Mouse (Mus musculus) ZHBTc4 (cell line): ENCODE measurements around the gene Ctnnal1.
A peak's percentile ranks its signal among the peaks of the same experiment; 100 is the strongest.

Experiments
- DNase-seq: peaks from one replicate; pipeline ENCODE4 v3.0.0-alpha.2; 2011; ENCODE audit warnings: low read depth, low spot score

The Ctnnal1 gene

DNA sequence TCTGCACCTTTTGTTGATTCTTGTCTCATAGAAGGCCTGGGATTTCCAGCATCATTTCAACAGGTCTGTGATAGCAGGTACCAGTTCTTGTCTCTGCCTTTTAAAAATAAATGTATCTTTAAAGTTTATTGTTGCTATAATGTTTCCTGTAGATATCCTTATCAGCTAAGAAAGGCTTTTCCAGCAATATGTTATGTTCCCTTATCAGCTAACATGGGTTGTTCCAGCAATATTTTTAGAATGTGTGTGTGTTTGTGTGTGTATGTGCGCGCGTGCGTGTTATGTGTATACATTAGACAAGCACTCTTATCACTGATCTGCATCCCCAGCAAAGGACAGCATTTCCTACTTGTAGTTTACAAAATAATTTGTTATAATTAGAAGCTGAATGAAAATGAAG, 3.4 kb downstream of the Ctnnal1 start:
- DNase-seq, result no peak

DNA sequence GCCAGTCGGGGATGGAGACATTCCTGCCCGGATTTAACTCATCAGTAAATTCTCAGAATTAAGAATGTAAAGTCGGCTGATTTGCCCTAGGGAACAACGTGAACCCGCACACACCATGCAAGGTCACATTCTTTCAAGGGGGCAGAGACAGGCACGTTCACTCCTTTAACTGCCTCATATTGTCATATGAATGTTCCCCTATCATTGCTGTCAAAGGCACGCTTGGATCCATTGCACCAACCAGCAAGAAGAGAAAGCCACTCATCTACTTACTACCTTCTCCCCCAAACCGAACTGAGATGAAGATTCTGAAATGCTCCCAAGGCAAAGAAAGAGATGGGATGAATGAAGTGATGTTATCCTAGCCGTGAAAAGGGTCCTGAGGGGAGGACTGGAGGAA, 6.3 kb downstream of the Ctnnal1 start:
- DNase-seq, result peak; percentile 85

DNA sequence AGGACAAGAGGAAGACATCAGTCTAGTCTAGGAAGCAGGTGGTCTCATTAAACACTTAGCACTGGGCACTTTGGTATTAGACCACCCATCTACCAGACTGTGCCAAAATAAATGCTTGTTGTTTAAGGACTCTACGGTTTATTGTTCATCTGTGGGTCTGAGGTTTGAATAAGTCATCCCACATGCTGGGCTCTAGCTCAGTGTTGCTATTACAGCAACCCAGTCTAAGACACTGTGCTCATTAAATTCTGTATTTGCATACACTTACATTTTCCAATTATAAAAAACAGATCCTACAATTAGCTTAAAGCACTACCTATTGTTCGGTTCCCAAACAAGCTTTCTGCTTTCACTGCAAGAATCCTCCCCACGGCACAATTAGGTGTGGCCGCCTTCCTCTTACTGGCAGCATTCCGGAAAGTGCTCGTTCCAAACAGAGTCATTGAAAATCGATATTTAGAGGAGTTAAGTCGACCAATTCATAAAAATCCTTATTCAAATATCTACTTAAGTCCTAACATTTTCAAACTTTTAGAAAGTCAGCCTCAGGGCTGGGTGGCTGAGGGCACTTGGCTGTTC, 8.5 kb downstream of the Ctnnal1 start:
- DNase-seq, result no peak

DNA sequence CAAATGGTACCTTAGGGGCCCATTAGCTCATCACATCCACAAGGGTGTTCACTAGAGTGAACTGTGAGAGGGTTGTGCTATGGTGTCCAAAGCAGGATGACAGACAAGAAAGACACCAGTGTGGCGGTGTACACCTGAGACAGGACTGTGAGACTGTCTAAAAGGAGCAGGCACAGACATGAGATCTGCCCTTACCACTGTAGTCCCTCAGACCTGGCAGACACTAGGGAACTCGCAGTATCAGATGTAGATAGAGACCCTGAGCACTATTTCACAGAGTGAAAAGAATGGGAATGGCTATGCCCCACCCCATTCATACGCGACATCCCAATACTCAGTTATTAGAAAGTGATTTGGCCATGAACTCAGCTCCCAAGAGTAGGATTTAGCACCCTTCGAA, 9.1 kb downstream of the Ctnnal1 start:
- no peak for DNase-seq

DNA sequence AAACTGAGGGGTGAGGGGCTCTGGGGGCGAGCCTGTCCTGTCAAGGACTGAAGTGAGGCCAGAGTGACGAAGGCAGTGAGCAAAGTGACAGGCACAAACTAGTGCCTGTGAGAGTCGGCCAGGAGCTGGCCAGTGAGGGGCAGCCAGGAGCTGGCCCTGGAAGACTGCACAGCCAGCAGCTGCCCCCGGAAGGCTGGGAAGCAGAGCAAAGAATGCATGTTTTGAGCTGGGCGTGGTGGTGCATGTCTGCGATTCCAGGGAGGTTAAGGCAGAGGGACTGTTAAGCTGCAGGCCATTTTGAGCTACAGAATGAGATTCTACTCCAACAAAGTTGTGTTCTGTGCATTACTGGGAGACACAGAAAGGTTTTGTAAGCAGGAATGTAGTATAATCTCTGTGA, 14.3 kb downstream of the Ctnnal1 start:
- no peak for DNase-seq

DNA sequence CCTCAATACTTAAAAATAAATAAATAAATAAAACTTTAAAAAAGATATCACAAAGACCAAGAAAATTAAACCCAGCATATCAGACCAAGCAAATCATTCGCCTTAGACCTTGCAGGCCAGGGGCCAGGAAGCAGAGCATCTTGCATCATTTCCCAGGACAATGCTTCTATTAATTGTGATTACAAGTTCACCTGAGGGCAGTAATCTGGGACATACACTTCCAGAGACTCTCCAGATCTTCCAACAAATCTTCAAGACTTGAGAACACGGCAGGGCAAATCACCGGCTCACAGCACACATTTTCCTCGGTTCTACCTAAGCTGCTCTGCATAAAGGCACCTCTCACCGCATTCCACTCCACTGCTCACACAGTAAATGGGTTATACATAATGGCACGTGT, 16.9 kb downstream of the Ctnnal1 start:
- no peak for DNase-seq

DNA sequence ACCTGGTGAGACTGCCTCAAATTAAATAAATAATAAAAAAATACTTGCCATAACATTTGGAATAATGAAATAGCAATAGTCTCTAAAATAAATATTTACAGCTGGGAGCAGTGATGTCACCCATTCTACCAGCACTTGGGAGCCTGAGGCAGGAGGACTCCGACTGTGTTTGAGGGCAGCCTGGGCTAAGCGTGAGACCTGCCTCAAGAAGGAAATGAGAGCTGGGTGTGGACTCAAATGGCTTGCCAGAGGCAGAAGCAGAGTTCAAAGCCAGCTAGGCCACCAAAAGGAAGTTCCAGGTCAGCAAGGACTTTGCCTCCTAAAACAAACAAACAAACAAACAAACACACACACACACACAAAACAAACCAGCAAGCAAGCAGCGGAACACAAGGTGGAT, 17.6 kb downstream of the Ctnnal1 start:
- DNase-seq, result no peak

DNA sequence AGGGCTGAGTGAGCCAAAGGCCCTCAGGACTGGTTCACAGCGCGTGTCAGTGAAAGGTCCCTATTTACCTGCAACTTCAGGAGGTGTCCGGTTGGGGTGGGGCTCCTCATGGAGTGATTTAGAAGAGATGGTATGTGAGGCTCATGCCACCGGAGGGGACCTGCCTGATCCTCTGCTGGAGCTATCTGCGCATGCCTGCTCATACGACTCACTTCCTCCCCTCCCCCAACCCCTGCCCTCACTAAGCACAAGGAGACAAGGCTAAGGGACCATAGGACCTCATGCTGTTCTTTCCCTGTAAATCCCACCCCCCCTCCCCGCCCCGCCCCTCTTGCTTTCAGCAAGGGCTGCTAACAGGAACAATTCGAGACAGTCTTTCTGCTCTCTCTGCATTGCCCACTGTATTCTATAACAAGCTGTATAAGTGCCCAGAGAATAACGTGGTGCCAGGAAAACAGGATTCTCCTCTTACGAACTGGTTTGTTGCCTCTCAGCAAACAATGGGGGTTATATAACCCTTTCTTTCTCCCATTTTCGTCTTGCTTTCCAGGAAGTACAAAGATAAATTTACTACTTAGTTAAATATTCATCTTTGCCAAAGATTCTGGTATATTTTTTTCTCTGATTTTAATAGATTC, 19.0 kb downstream of the Ctnnal1 start:
- DNase-seq, result peak; percentile 96

DNA sequence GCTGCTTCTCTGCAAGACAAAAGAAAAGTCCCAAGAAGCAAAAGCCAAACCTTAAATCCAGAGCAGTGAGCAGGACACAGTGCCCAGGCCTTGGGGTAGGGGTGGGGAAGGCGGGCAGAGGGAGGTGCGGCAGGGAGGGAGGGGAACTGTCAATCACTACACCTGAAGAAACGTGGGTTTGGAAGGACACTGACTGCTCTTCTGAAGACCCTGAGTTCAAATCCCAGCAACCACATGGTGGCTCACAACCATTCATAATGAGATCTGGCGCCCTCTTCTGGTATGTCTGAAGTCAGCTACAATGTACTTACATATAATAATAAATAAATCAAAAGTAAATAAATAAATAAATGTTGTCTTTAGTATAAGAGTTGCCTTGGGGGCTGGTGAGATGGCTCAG, 20.1 kb downstream of the Ctnnal1 start:
- peak; percentile 46 for DNase-seq

DNA sequence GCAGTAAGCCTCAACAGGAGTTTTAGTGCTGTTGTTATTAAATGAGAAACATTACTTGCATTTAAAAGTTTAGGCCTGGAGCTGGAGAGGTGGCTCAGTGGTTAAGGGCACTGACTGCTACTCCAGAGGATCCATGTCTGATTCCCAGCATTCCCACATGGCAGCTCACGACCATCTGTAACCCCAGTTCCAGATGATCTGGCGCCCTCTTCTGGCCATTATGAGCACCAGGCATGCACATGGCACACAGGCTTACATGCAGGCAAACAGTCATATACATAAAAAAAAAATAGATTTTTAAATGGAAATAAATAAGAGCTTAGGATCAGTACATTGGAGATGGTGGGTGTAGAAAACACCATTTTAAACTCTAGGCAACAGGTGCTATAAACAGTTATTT, 21.0 kb downstream of the Ctnnal1 start:
- peak; percentile 72 for DNase-seq

DNA sequence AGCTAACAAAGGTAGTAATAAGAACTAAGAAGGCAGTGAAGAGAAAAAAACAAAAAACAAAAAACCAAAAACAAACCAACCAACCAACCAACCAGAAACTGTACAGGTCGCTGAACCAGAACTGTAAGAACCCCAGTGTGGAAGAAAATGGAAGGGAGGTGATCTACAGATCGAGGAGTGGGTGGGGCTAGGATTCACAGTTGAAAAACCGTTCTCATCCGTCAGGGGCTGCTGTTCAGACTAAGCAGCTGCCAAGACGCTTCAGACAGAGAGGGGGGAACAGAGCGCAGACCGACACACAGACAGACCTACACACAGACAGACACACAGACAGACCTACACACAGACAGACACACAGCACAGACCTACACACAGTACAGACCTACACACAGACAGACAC, 22.5 kb downstream of the Ctnnal1 start:
- DNase-seq, result no peak

DNA sequence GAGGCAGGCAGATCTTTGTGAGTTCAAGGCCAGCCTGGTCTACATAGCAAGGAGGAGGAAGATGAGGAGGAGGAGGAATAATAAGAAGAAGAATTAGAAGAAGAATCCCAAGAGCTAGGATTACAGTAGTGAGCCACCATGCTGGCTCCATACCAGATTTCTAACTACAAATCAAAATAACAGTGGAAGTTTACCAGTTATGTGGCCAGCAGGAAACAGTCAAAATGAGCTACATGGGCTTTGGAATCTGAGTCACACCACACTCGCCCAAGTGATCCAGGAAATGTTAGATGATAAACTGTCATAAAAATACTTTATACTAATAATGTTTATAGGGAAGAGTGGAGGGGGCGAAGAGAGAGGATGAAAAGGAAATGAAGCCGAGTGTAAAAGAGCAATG, 24.7 kb downstream of the Ctnnal1 start:
- no peak for DNase-seq

DNA sequence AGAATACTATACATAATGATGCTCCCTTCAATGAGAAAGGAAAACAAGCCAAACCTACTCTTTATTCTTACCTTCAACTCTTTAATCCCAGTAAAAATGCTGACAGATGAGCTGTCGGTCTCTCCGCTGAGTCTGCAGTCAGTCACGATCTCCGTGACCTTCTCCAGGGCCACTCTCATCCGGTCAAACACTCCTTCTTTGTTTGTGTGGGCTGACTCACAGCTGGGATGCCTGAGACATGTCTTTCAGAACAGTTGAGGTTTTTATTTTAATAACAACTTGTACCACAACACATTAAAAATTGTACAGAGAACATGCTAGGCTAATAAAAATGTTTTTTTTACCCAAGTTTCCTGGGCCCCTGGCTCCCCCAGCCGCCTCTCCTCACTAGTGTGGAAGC, 27.3 kb downstream of the Ctnnal1 start:
- DNase-seq, result no peak

DNA sequence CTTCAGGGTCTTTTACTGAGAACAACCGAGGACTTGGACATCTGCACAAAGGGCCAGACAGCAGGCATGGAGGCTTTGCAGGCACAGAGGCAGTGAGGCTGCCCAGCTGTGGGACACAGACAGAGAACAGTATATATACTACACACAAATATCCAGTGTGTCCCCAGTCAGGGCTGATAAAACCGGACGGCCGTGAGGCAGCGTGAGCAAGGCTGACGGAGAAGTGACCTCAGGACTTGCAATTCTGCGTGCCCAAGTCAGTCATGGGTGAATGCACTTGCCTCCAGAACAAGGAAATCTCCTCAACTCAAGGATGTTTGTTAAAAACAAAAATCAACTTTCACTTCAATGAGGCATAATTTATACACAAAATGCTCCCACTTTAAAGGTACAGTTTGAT, 33.0 kb downstream of the Ctnnal1 start:
- no peak for DNase-seq

DNA sequence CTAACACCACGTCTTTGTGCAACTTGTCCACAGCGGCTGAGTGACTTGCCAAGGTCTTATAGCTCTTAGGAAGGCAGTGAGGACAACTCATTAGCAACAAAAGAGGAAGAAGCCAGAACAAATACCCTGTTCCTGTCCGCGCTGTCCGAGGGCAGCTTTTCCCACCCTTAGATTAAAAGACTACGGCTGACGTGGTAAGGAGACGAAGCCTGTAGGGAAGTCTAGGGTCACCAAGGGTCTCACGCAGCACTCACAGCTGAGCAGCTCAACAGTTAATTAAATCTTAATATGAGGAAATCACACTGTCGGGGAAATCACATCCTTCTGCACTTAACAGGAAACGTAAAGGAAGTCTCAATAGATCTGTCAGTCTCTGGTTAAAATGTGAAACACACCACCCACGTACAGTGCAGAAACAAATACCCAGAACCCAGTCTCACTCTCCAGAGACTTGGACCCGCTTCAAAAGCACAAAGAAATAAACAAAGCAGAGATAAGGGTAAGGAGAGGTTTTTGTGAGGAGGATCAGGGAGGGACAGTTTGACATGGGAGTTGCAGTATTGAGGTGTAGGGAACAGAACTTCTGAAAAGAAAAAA, 33.9 kb downstream of the Ctnnal1 start:
- DNase-seq, result no peak

DNA sequence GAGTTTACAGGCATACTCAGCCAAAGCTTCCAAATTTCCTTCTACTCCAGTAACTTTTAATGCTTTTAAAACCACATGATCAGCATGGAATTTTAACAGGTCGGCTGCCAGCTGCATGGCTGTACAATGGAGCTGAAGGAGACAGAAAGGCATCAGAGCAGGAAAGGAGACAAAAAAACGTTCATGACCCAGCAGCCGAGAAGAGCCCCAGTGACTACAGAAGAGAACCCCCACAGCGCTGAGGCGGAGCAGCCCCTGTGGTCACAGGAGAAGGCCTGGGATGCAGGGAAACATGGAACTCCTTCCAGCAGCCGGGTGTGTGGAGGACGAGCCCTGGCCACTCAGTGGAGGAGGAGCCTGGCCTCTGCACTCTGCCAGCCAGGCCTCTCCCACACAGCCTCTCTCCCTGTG, 35.5 kb downstream of the Ctnnal1 start:
- DNase-seq, result no peak

DNA sequence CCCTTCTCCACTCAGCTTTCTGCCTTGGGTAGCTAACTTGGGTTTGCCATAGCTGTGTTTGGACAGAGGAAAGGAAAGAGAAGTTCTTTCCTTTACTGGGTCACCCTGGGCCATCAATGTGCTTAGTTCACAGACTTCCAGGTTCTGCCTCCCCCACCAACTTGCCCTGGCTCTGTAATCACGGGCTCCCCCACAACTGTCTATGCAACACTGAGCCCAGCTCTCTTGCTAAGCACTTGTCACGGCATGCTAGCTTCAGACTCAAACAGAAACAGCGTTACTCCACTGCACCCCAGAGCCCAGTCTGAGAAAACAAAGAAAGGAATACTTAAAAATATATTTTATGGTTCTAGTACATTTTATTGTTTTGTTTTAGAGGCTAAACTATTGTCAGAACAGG, 36.1 kb downstream of the Ctnnal1 start:
- DNase-seq, result no peak

DNA sequence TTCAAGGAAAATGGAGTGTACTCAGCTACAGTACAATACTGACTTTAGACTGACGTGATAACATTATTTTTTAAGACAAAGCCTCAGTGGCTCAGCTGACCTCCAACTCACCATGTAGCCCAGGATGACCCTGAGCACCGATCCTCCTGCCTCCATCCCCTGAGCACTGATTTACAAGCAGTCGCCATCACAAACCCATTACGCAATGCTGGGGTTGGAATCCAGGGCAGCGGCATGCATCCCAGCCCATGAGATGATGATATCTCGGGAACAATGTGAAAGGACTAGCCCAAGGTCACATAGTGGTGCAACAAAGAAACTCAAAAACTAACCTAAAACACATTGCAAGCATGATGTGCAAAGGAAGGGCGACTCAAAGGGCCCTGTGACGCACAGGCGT, 40.8 kb downstream of the Ctnnal1 start:
- no peak for DNase-seq

DNA sequence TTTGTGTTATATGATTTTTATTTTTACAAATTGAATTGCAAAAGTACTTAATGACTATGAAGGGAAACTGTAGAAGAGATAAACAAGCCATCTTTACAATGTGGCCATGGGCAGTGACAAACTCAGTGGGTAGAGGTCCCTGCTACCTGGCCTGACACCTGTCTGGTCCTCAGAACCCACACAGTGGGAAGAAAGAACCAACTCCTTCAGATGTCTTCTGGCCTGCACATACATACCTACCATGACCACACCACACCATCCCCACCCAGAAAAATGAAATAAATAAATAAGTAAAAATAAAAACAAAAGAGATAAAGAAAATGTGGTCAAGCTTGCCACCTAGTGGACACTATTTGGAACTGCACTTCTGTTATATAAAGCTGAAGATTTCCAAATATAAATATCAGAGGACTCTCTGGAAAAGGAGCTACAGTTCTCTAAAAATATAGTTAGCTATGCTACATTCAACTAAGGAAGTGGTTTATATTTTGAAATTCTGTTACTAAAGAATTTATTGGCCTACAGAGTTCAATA, 44.9 kb downstream of the Ctnnal1 start:
- DNase-seq, result peak; percentile 25

DNA sequence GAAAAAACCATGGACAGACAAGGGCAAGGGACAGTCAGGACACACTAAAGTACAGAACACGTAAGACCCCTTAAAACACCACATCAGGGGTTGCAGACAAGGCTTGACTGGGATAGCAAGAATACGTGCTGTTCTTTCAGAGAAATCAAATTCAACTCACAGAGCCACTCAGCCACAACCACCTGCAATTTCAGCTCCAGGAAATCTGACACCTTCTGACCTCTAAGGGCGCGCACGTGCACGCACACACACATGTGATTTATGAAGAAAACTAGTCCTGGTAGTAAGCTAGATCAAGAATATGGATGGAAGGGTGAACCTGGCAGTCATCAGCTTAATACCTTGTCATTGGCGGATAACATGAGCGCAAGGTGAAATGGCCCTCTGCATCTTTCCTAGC, 49.9 kb downstream of the Ctnnal1 start:
- DNase-seq, result no peak

DNA sequence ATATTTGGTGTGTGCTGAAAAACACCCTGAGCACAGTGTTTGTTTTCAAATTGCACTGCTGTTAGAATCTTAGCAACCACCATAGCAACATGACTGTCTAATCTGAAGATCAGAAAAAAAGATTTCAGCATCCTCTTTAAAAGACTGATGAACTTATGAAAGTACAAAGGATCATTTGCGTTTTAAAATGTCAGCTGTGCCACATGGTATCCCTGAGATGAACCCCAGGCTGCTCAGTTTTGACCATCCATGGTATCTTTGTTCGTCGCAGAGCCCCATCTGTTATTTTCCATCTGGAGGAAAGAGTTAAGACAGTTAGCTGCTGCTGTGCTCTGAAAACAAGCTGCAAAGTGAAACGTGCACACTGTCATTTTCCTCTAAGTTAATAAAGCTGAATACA, 52.9 kb downstream of the Ctnnal1 start:
- no peak for DNase-seq

DNA sequence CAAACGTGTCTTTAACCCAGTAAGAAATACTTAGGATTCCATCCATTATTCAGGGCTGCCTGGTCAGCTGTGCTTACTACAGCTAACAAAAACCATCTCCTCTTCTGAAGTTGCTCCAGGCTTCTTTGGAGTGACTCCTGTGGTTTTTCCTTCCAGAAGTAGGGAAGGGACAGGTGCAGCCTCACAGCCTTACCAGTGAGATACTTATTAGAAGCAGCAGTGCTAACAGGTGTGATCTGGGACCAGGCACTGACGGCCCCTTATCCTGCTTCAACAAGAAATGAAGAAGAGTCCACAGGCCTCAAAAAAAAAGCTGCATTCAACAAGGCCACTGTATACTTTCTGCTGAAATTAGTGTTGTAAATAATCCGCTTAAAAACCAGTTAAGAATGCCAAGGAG, 53.3 kb downstream of the Ctnnal1 start:
- no peak for DNase-seq

DNA sequence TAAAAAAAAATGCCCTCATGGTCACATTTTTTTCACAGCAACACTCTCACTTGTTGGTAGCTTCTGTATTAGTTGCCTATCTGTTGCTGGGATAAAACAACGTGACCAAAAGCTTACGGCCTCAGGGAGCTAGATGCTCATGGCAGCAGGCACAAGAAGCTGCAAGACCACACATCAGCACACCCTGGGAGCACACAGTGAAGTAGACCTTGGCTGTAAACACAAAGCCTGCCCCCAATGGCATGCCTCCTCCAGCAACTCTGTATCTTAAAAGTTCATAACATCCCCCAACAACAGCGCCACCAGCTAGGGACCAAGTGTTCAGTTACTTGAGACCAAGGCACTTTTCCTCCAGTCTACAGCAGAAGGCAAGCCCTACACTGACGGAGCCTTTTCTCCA, 55.9 kb downstream of the Ctnnal1 start:
- DNase-seq, result no peak
